Mouse (Mus musculus): Measurements from ENCODE around the gene Glrx.

Glrx gene

GRCm38 (mm10) chr13:75880501-75880900, 40.8 kb downstream of the Glrx start:
- DNase-seq (ENCODE audit: extremely low read depth, low read depth): no peak

GRCm38 (mm10) chr13:75883792-75884191, 44.1 kb downstream of the Glrx start:
- DNase-seq (ENCODE audit: extremely low read depth, low read depth): no peak

GRCm38 (mm10) chr13:75891868-75892267, 52.2 kb downstream of the Glrx start:
- DNase-seq (ENCODE audit: extremely low read depth, low read depth): no peak

GRCm38 (mm10) chr13:75892291-75892690, 52.6 kb downstream of the Glrx start:
- no peak for DNase-seq (ENCODE audit: extremely low read depth, low read depth)

GRCm38 (mm10) chr13:75892876-75893275, 53.2 kb downstream of the Glrx start:
- DNase-seq (ENCODE audit: extremely low read depth, low read depth): peak; percentile 50
